Mouse (Mus musculus) Patski (cell line): ENCODE results near the gene Usp21. TPM values are rescaled to one million over a fixed set of nuclear protein-coding genes. Genes with fewer than 3 reads are reported as not detected.

Experiments
- ATAC-seq: fragments of 100-300 bp; one replicate; pipeline ENCODE4 v1.8.0; 2021
- CTCF ChIA-PET: fragments of 350-600 bp; sonication (Branson Sonifier 250); formaldehyde crosslinking; loops from one replicate; lab custom pipeline; 2022; ENCODE audit warnings: inconsistent platforms; lab: Charles Lee
- POLR2A ChIA-PET: fragments of 350-600 bp; sonication (Branson Sonifier 250); formaldehyde crosslinking; loops from one replicate; lab custom pipeline; 2022; ENCODE audit warnings: antibody characterized with exemption, inconsistent platforms; lab: Charles Lee
- DNase-seq: peaks from one replicate; pipeline ENCODE4 v3.0.0-alpha.2; 2011; ENCODE audit warnings: low read depth, low spot score
- H3K27me3 ChIP-seq: fragments of 371-371 bp; one replicate; pipeline ENCODE4 v1.5.1; 2021
- CTCF ChIP-seq: fragments of 100-300 bp; IDR thresholded peaks from one replicate; pipeline ENCODE4 v1.5.1; 2021
- in situ Hi-C: fragments of 300-500 bp; cut with MboI; formaldehyde crosslinking; loops from 3 replicates; pipeline ENCODE4 v1.11.1; 2018; ENCODE audit warnings: low pct_unique_long_range_greater_than_20kb, mixed read lengths
- polyA plus RNA-seq: library from polyadenylated mRNA; unstranded; gene quantifications from one replicate; pipeline ENCODE4 v1.2.3, GENCODE M21; 2021

Usp21 gene
- polyA plus RNA-seq, 1 experiment from 2014 or later, result 64.9 TPM

DNA sequence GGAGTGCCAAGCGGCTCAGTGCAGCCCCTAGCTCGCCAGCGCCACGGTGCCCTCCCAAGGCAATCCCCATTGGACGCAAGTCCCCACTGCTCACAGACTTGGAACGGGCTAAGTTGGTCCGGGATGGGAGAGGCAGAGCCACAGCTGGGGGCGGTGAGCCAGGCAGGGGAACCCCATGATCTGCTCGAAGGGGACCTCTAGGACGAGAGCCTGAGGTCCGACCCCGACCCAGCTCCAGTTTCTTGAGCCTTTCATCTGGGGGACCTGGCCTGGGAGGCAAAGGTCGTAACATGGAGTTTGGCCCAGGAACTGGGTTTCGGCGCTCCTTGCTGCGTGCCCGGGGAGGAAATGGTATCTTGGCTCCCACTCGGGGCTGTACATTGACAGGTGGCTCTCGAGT lies 1.3 kb downstream of the Usp21 start:
- CTCF ChIA-PET, result no interaction called here
- POLR2A ChIA-PET, result interaction anchor here (2.2 to 2.5 kb wide), 2 partner anchors 9 to 15 kb away, joined by 8 to 13 read pairs; no protein-coding TSS in a partner anchor
- ATAC-seq (no peak), DNase-seq (no peak)
- H3K27me3 ChIP-seq, result no peaks in the 10 kb centered on the region
- in situ Hi-C loops, result no loop called here
- no peak for TF ChIP-seq CTCF

DNA sequence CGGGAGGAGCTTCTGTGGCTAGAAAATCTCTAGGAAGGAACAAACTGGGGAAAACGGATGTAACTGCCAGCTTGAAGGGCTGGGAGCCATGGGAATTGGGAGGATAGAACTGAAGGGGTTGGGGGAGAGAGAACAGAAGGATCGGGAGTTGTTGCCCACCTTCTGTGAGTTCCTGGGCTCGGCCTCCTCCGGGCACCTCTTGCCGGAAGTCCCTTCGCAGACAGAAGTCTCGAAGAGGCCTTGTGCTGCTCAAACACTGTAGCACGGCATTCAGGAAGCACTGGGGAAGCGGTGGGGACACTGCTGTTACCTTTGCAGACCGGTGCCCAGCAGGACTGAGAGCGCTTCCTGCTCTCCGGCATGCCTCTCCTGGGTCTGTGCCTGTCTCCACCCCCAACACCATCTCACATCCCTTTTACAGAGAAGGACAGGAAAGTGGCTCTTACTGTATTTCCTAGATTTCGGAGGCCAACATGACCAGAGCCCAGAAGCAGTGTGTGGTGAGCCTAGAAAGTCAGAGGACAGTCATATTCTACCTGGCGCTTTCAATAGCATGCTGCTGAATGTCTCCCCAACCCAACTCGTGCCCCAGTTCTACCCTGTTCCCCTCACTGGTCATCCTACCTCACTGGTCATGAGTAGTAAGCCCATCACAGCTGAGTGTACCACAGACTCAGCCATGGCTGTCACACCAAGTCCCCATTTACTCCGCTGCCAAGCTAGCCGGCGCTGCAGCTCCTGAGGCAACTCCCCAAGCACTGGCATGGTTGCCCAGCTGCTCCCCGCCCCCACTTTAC lies 2.5 kb downstream of the Usp21 start:
- TF ChIP-seq CTCF, result no peak
- in situ Hi-C loops, result no loop called here
- ATAC-seq (no peak), DNase-seq (no peak)
- ChIA-PET CTCF (interaction anchor here (0.8 kb wide), 1 partner anchor 174 kb away, joined by 3 read pairs; no protein-coding TSS in a partner anchor), POLR2A (interaction anchor here (2.2 kb wide), 1 partner anchor 8 kb away, joined by 8 read pairs; no protein-coding TSS in a partner anchor)
- H3K27me3 ChIP-seq, result no peaks in the 10 kb centered on the region

DNA sequence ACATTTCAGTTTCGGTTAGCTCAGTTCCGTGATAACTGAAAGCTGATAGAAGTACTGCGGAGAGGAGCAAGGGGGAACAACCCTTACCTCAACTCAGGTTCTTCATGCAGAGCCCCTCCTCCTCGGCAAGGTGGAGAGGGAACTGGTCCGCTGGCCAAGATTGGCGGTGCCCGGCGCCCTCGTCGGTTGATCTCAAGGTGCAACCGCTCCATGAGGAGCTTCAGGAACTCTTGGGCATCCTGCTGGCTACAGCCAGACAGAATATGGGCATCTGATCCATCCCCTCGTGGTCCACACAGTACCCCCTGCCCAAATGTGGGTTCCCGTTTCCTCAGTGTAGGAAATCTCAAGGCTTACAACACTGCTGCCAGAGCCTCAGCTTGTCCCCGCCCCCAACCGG lies 3.3 kb downstream of the Usp21 start:
- H3K27me3 ChIP-seq, result no peaks in the 10 kb centered on the region
- DNase-seq (no peak), ATAC-seq (no peak)
- TF ChIP-seq CTCF, result no peak
- in situ Hi-C loops, result no loop called here
- CTCF ChIA-PET, result interaction anchor here (0.8 kb wide), 1 partner anchor 173 kb away, joined by 3 read pairs; no protein-coding TSS in a partner anchor
- POLR2A ChIA-PET, result no interaction called here

DNA sequence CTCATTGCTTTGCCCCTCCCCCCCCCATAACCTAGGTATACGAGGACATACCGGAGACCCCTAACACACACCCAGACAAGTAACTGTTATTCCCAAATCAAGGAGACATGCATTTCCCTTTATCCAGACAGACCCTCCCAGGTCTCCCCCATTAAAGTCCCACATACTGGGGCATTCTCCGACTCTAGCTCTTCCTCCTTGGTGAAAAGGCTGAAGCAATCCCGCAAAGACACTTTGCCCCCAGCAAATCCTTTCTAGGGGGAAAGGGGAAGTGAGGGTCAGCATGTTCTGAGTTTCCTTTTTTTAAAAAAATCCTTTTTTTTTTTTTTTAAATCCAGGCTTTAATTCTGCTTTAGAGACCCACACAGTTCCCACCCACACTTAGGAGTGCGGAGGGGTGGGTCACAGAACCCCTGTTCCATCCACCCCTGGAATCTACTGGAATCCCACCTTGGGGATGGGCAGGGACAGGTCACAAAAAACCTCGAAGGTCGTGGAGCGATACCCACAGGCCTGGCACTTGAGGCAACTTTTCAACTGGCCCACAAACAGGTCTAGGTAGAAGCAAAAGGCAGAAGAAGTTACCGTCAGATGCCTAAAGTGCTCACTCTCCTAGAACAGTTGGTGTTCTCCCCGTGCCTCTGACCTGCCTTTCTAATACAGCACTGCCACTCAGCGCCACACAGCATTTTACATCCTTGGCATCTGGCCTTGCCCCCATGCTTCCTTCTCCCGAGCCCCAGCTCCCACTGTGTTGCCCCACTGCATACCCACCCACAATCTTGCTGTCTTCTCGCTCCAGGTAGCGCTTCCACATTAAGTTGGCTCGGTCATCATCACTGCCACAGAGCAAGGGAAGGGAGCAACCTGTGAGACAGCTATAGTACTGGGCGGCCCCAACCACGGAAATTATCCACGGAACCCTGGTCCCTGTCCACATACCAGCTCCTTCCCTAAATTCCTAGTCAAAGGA lies 4.3 kb downstream of the Usp21 start:
- no peak for TF ChIP-seq CTCF
- ChIA-PET CTCF (no interaction called here), POLR2A (interaction anchor here (0.6 to 0.9 kb wide), 2 partner anchors 51 to 70 kb away, joined by 3 read pairs; partner anchors contain the start of gene Nr1i3)
- H3K27me3 ChIP-seq, result no peaks in the 10 kb centered on the region
- in situ Hi-C loops, result no loop called here
- DNase-seq (no peak), ATAC-seq (no peak)

DNA sequence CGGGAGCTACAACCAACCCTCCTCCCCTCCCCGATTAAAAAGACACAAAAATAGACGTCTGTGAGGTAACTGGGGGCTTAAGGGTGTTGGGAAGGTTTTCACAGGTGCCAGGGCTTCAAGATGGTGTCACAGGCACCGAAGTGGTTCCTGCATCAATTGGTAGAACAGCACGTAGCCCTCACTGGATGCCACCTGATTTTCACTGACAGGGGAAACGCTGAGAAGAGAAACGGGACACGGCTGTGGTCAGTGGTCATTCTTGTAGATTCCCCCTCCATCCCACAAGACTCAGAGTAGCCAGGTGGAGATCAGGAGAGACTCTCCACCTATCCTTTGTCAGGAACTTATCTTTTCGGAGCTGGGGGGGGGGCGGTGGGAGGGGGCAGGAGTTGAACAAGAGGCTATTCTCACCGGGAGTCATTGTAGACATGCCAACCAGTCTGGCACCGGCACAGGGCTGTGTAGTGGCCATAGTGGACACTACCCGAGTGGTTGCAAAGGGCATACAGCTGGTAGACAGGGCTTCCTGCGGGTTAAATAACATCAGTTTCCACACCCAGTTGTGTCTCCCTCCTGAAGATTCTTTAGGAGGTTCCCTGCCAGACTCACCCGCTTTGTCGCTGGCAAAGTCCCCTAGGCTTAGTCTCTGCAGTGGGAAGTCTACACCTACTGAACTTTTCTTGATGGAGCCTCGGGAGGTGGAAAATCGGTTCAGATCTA lies 5.5 kb downstream of the Usp21 start:
- ChIA-PET POLR2A (no interaction called here), CTCF (interaction anchor here (0.7 to 2.2 kb wide), 10 partner anchors 8 to 171 kb away, joined by 3 to 17 read pairs (median 4); partner anchors contain the start of genes B4galt3 and Ndufs2)
- no peak for TF ChIP-seq CTCF
- H3K27me3 ChIP-seq, result no peaks in the 10 kb centered on the region
- in situ Hi-C loops, result no loop called here
- no peak for ATAC-seq
- no peak for DNase-seq

DNA sequence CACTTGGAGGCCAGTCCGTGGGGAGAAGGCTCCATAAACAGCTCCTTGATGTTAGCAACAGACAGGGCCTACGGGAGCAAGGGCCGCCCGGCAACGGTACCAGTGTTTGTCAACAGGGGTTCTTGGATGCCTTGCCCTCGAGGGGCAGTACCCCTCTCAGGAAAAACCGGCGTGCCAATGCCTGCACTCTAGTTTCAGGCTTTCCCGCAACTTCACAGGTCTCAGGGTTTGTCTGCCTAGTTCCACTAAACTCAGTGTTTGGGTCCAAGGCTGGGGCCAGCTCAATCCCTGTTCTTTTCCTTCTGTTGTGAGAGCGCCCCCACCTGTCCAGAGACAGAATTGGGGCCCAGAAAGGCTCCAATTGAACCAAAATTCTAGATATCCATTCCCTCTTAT lies 6.3 kb downstream of the Usp21 start:
- in situ Hi-C loops, result no loop called here
- TF ChIP-seq CTCF, result no peak
- POLR2A ChIA-PET, result interaction anchor here (1.2 kb wide), 1 partner anchor 9 kb away, joined by 5 read pairs; no protein-coding TSS in a partner anchor
- peak; percentile 68 for ATAC-seq
- no peak for DNase-seq
- no peaks in the 10 kb centered on the region for H3K27me3 ChIP-seq
- CTCF ChIA-PET, result interaction anchor here (0.7 to 2.2 kb wide), 16 partner anchors 9 to 179 kb away, joined by 3 to 17 read pairs (median 4); partner anchors contain the start of genes B4galt3, Cfap126, Fcer1g and Ndufs2

DNA sequence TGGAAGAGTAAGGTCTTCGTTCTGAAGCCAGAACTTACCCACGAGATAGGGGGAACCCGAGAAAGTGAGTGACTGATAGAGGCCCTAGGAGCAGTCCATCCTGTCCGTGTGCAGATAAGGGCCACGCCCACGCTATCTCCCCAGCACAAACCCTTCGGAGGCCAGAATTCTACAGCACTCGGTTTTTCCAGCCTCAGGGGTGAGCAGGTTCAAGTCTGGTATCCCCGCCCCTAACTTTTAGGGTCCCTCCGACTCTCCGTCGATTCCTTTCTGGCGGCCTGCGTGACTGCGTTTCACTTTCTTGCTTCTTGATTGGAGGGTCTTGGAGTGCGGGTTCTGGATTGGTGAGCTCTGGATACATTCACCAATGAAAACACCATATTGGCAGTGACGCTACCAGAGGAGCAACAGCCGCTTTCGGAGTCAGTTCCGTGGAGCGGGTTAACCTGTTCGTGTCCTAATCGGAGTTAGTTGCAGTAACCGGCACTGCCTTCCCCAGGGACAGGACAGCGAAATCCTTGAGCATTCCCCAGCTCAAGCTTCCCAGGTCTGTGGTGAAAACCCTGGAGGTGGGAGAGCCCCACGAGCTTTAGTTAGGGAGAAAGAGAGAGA lies 6.8 kb downstream of the Usp21 start, which contains the start of gene Ppox:
Ppox (minus strand) TSS at position 271 of the 612 bp plus-strand sequence.
- no peak for DNase-seq
- H3K27me3 ChIP-seq, result no peaks in the 10 kb centered on the region
- POLR2A ChIA-PET, result interaction anchor here (1.2 kb wide), 1 partner anchor 9 kb away, joined by 5 read pairs; no protein-coding TSS in a partner anchor
- no peak for TF ChIP-seq CTCF
- in situ Hi-C loops, result no loop called here
- ATAC-seq, result peak; percentile 97
- CTCF ChIA-PET, result interaction anchor here (0.7 to 2.2 kb wide), 17 partner anchors 9 to 179 kb away, joined by 3 to 17 read pairs (median 4); partner anchors contain the start of genes B4galt3, Cfap126, Fcer1g and Ndufs2

DNA sequence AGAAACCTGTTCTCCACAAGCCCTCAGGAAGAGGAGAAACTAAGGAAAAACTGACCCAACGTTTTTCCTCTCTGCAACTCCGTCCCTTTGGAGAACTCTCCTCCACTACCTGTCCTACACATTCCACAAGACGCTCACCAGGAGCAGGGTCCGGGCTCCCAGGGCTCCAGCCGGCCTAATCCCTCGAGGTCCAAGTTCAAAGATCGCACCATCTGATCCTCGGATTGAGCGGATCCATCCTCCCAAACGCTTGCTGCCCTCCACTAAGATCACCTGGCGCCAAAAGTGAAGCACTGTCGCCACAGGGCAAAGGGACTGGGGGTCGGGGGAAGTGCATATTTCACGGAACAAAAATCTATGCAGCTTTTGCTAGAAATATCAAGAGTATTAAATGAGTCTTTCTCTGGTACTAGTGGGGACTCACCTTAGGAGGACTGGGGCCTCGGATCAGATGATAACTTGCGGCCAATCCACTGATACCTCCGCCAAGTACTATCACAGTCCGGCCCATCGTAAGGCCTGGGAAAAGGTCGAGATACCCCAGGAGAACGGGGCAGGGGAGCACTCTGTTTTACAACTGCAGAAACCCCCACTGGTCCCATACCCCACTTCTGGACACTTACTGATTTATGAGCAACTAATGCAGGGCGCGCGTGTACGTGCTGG lies 7.4 kb downstream of the Usp21 start:
- no peak for TF ChIP-seq CTCF
- CTCF ChIA-PET, result interaction anchor here (0.7 to 2.2 kb wide), 9 partner anchors 11 to 178 kb away, joined by 3 to 11 read pairs (median 3); partner anchors contain the start of genes Cfap126 and Ufc1
- ATAC-seq (no peak), DNase-seq (no peak)
- no peaks in the 10 kb centered on the region for H3K27me3 ChIP-seq
- in situ Hi-C loops, result no loop called here
- POLR2A ChIA-PET, result interaction anchor here (1.2 kb wide), 1 partner anchor 8 kb away, joined by 5 read pairs; no protein-coding TSS in a partner anchor
